Mouse (Mus musculus) embryonic facial prominence, embryonic 11.5 days (tissue): ENCODE data around the gene Hist1h2bj. TPM values are rescaled to one million over a fixed set of nuclear protein-coding genes. Genes with fewer than 3 reads are reported as not detected.
A peak's percentile ranks its signal among the peaks of the same experiment; 100 is the strongest.
"Not testable (repeated sequence)": the region's sequence is repeated elsewhere in the genome, so short reads cannot be mapped to it uniquely, and the experiment has no call there.

Experiments used
- ATAC-seq: fragments of 200-750 bp; cut with Nextera tagmentation; replicated peaks from 2 replicates; pipeline ENCODE4 v1.8.0; 2017; ENCODE audit warnings: low read depth; ENCODE audit not compliant: insufficient number of reproducible peaks, low FRiP score, low TSS enrichment
- DNase-seq: peaks from one replicate; pipeline ENCODE4 v3.0.0-alpha.2; 2015; ENCODE audit warnings: low spot score
- H3K27ac ChIP-seq: fragments of 300-500 bp; sonication (generic); replicated peaks from 2 replicates; pipeline ENCODE4 v1.5.1; 2014; ENCODE audit warnings: mild to moderate bottlenecking, low read depth, low read length, control low read depth
- H3K27me3 ChIP-seq: fragments of 300-500 bp; sonication (generic); 2 replicates; pipeline ENCODE4 v1.6.1; 2014; ENCODE audit warnings: mild to moderate bottlenecking, low read length, moderate library complexity, mixed read lengths; ENCODE audit not compliant: control insufficient read depth, insufficient read depth
- H3K36me3 ChIP-seq: fragments of 300-500 bp; sonication (generic); replicated peaks from 2 replicates; pipeline ENCODE4 v1.6.1; 2014; ENCODE audit warnings: low read depth, mild to moderate bottlenecking, low read length, moderate library complexity, mixed read lengths; ENCODE audit not compliant: control insufficient read depth, insufficient read depth
- H3K4me1 ChIP-seq: fragments of 300-500 bp; sonication (generic); 2 replicates; pipeline ENCODE4 v1.6.1; 2014; ENCODE audit warnings: low read length, mixed read lengths; ENCODE audit not compliant: control insufficient read depth, insufficient read depth
- H3K4me2 ChIP-seq: fragments of 300-500 bp; sonication (generic); 2 replicates; pipeline ENCODE4 v1.6.1; 2014; ENCODE audit warnings: low read depth, mild to moderate bottlenecking, control low read depth, low read length, moderate library complexity
- H3K4me3 ChIP-seq: fragments of 300-500 bp; sonication (generic); 2 replicates; pipeline ENCODE4 v1.5.1; 2014; ENCODE audit warnings: low read depth, low read length, control low read depth
- H3K9ac ChIP-seq: fragments of 300-500 bp; sonication (generic); replicated peaks from 2 replicates; pipeline ENCODE4 v1.6.1; 2014; ENCODE audit warnings: mild to moderate bottlenecking, control low read depth, low read length
- H3K9me3 ChIP-seq: fragments of 300-500 bp; sonication (generic); replicated peaks from 2 replicates; pipeline ENCODE4 v1.6.1; 2016; ENCODE audit warnings: mild to moderate bottlenecking, low read length, inconsistent platforms, mixed read lengths; ENCODE audit not compliant: control insufficient read depth
- WGBS: fragments of 180-500 bp; shearing (Covaris S2); extraction: QIAGEN DNeasy Blood & Tissue Kit; methylation state at CpG from one replicate; pipeline ENCODE4 v1.1.7; 2014; 5-methylcytosine and 5-hydroxymethylcytosine counted together
- polyA plus RNA-seq: library from polyadenylated mRNA; unstranded; fragments of >200 nt; fragmentation: Nextera tagmentation; extraction: Ambion mirVana; gene quantifications from 2 replicates; pipeline ENCODE4 v1.2.1, GENCODE M21; 2014

Hist1h2bj gene
- polyA plus RNA-seq, 1 experiment from 2014 or later: 16.0 TPM

GRCm38 (mm10) chr13:22049041-22049440 is 6.0 kb downstream of the Hist1h2bj start:
- no peak overlapping the region for H3K4me3 ChIP-seq
- H3K9ac ChIP-seq: no peak overlapping the region
- ATAC-seq (no peak), DNase-seq (no peak)
- H3K4me2 ChIP-seq: no peak overlapping the region
- no peaks in the 10 kb centered on the region for H3K27me3 ChIP-seq
- H3K9me3 ChIP-seq: no peaks in the 10 kb centered on the region
- 79% methylated on average over 2 of the region's 2 CpGs for WGBS
- H3K36me3 ChIP-seq: no peaks in the 10 kb centered on the region
- H3K27ac ChIP-seq: no peak overlapping the region
- H3K4me1 ChIP-seq: no peaks in the 10 kb centered on the region

- Histone ChIP-seq H3K9ac (no peak overlapping the region), H3K4me2 (peak overlapping the region; percentile 43), H3K9me3 (no peaks in the 10 kb centered on the region), H3K4me3 (peak overlapping the region; percentile 42), H3K27ac (peak overlapping the region; percentile 37; the same call in 1 of the 2 replicates), H3K4me1 (no peaks in the 10 kb centered on the region), H3K27me3 (no peaks in the 10 kb centered on the region), H3K36me3 (no peaks in the 10 kb centered on the region)
- WGBS: 1% methylated on average over 14 of the region's 14 CpGs
- DNase-seq (peak; percentile 89), ATAC-seq (peak; percentile 64)
Observed at GRCm38 (mm10) chr13:22049737-22050440, 6.9 kb downstream of the Hist1h2bj start.

- WGBS: under 1% methylated on average over 52 of the region's 52 CpGs
Observed at GRCm38 (mm10) chr13:22050591-22051522, 7.8 kb downstream of the Hist1h2bj start.

GRCm38 (mm10) chr13:22051523-22051859 is 8.5 kb downstream of the Hist1h2bj start:
- 14% methylated on average over 5 of the region's 5 CpGs for WGBS
- no peak for DNase-seq
- no peak for ATAC-seq
- Histone ChIP-seq H3K4me3 (peak overlapping the region; percentile 42), H3K4me2 (peak overlapping the region; percentile 43), H3K27ac (peak overlapping the region; percentile 59; the same call in 1 of the 2 replicates), H3K4me1 (no peaks in the 10 kb centered on the region), H3K27me3 (no peaks in the 10 kb centered on the region), H3K9ac (peak overlapping the region; percentile 60), H3K9me3 (no peaks in the 10 kb centered on the region), H3K36me3 (no peaks in the 10 kb centered on the region)

More at GRCm38 (mm10) chr13:22050591-22051522, 7.8 kb downstream of the Hist1h2bj start:
- DNase-seq: peak; percentile 96
- Histone ChIP-seq H3K9ac (peak overlapping the region; percentile 60), H3K27ac (peak overlapping the region; percentile 59; the same call in 1 of the 2 replicates), H3K4me3 (peak overlapping the region; percentile 42), H3K36me3 (no peaks in the 10 kb centered on the region), H3K4me2 (peak overlapping the region; percentile 43), H3K9me3 (no peaks in the 10 kb centered on the region), H3K4me1 (no peaks in the 10 kb centered on the region), H3K27me3 (no peaks in the 10 kb centered on the region)
- peak; percentile 93 for ATAC-seq

- no peaks in the 10 kb centered on the region for H3K4me1 ChIP-seq
- DNase-seq: no peak
- WGBS: 91% methylated on average over 1 of the region's 1 CpGs
Observed at GRCm38 (mm10) chr13:22053754-22054153, 10.7 kb downstream of the Hist1h2bj start.

GRCm38 (mm10) chr13:22061422-22061821 is 18.4 kb downstream of the Hist1h2bj start:
- no peaks in the 10 kb centered on the region for H3K27me3 ChIP-seq
- no peak overlapping the region for H3K4me3 ChIP-seq
- no peaks in the 10 kb centered on the region for H3K4me1 ChIP-seq
- no peaks in the 10 kb centered on the region for H3K36me3 ChIP-seq
- H3K9me3 ChIP-seq: no peaks in the 10 kb centered on the region
- H3K27ac ChIP-seq: no peak overlapping the region
- no peak overlapping the region for H3K4me2 ChIP-seq
- no peak for ATAC-seq
- no peak overlapping the region for H3K9ac ChIP-seq
- no peak for DNase-seq
- WGBS: 68% methylated on average over 1 of the region's 1 CpGs

More at GRCm38 (mm10) chr13:22053754-22054153, 10.7 kb downstream of the Hist1h2bj start:
- Histone ChIP-seq H3K36me3 (no peaks in the 10 kb centered on the region), H3K9ac (no peak overlapping the region), H3K4me3 (no peak overlapping the region), H3K9me3 (no peaks in the 10 kb centered on the region), H3K27ac (no peak overlapping the region), H3K4me2 (no peak overlapping the region), H3K27me3 (no peaks in the 10 kb centered on the region)
- no peak for ATAC-seq

GRCm38 (mm10) chr13:22063468-22063867 is 20.5 kb downstream of the Hist1h2bj start:
- no peak overlapping the region for H3K4me3 ChIP-seq
- ATAC-seq (no peak), DNase-seq (no peak)
- no peak overlapping the region for H3K4me2 ChIP-seq
- H3K36me3 ChIP-seq: no peaks in the 10 kb centered on the region
- H3K9ac ChIP-seq: no peak overlapping the region
- no peaks in the 10 kb centered on the region for H3K4me1 ChIP-seq
- no peak overlapping the region for H3K27ac ChIP-seq
- 69% methylated on average over 1 of the region's 1 CpGs for WGBS
- H3K9me3 ChIP-seq: no peaks in the 10 kb centered on the region
- H3K27me3 ChIP-seq: no peaks in the 10 kb centered on the region

- 96% methylated on average over 1 of the region's 1 CpGs for WGBS
- DNase-seq, H3K9ac ChIP-seq, H3K27ac ChIP-seq, H3K27me3 ChIP-seq, H3K36me3 ChIP-seq, H3K4me1 ChIP-seq, ATAC-seq, H3K4me2 ChIP-seq, H3K9me3 ChIP-seq, H3K4me3 ChIP-seq: not testable (repeated sequence)
Observed at GRCm38 (mm10) chr13:22084140-22084539, 41.1 kb downstream of the Hist1h2bj start, which contains the start of gene Vmn1r188. Gene Vmn1r188 (plus strand): TSS chr13:22084440.
